Mouse (Mus musculus) brown adipose tissue, adult 24 weeks (tissue): Measurements from ENCODE around the gene Zfp738. TPM values are rescaled to one million over a fixed set of nuclear protein-coding genes. Genes with fewer than 3 reads are reported as not detected.

ENCODE experiments used
- polyA plus RNA-seq: library from polyadenylated mRNA; stranded (reverse); fragments of >200 nt; gene quantifications from 2 replicates; pipeline ENCODE4 v1.2.4, GENCODE M21; 2012; ENCODE audit not compliant: missing spikeins, insufficient read depth, insufficient read length

Zfp738 gene
- polyA plus RNA-seq, 1 experiment = 6.9 TPM

Other genes starting within 250 kb of the Zfp738 start
- gene Zfp874a, start 235.4 kb downstream of the Zfp738 start, polyA plus RNA-seq = 9.5 and 15.8 TPM in 2 replicates
- 6.2 and 10.3 TPM in 2 replicates for gene Zfp874b, start 202.8 kb downstream of the Zfp738 start, polyA plus RNA-seq
- 3.1 and 4.8 TPM in 2 replicates for gene Zfp58, start 186.5 kb downstream of the Zfp738 start, polyA plus RNA-seq
- not detected in 2 replicates for gene Gm26965, start 160.9 kb downstream of the Zfp738 start, polyA plus RNA-seq
- 50.5 and 55.8 TPM in 2 replicates for gene Zfp87, start 160.9 kb downstream of the Zfp738 start, polyA plus RNA-seq
- 2.1 and 5.4 TPM in 2 replicates for gene Zfp748, start 133.2 kb downstream of the Zfp738 start, polyA plus RNA-seq
- 4.0 and 5.3 TPM in 2 replicates for gene Zfp729b, start 77.4 kb downstream of the Zfp738 start, polyA plus RNA-seq
- gene Gm49345, start 49.3 kb downstream of the Zfp738 start, polyA plus RNA-seq = 1.7 TPM in 1 of 2 replicates, not detected in the other
- gene Zfp729a, start 49.3 kb downstream of the Zfp738 start, polyA plus RNA-seq = 2.0 and 3.9 TPM in 2 replicates
- 3.0 and 6.1 TPM in 2 replicates for gene Zfp65, start 42.1 kb upstream of the Zfp738 start, polyA plus RNA-seq
- gene Zfp85, start 68.2 kb upstream of the Zfp738 start, polyA plus RNA-seq = 1.8 and 2.0 TPM in 2 replicates
- gene Zfp493, start 92.6 kb upstream of the Zfp738 start, polyA plus RNA-seq = 0.88 and 1.4 TPM in 2 replicates
- 3.7 and 3.9 TPM in 2 replicates for gene Zfp273, start 126.7 kb upstream of the Zfp738 start, polyA plus RNA-seq
- 11.2 TPM in 1 of 2 replicates, not detected in the other for gene Gm10037, start 144.0 kb upstream of the Zfp738 start, polyA plus RNA-seq
- gene BC048507, start 176.3 kb upstream of the Zfp738 start, polyA plus RNA-seq = not detected in 2 replicates